20 mouse cellular contexts compared by ENCODE assay signal in genomic region chr7:92696395-92696794, GRCm38 (mm10). TPM values are rescaled to one million over a fixed set of nuclear protein-coding genes. Genes with fewer than 3 reads are reported as not detected.
DNase-seq lines count a peak whose midpoint lies in the region; ATAC-seq and TF ChIP-seq lines count a peak whose summit lies in the region.
"Had no signal": no experiment of that assay in that cellular context is flagged by ENCODE, and none has a peak within 500 bp of the region (broad histone marks: within the 10 kb centered on the region; RNA-seq: fewer than 3 reads in every experiment).

No protein-coding gene starts in this region.

- DNase-seq in hindbrain, postnatal 0 days (ENCODE audit: low spot score), result peak; percentile 22
- DNase-seq in midbrain, embryonic 14.5 days, result peak; percentile 1
- peak; percentile 44 for DNase-seq in kidney, adult 2 months
- DNase-seq in kidney, postnatal 36 days, result peak; percentile 10 to 18
- DNase-seq in gastrocnemius, postnatal 4 days (ENCODE audit: low spot score in 2 of 2), result no peak
- DNase-seq in thymus, adult 2 months, result no peak
- DNase-seq: adrenal gland, adult 8-10 months; cerebellum, postnatal 14 days; gastrocnemius, postnatal 36 days; liver, embryonic 13.5 days; thymus, postnatal 14 days had no signal

- no peaks in the 10 kb centered on the region for H3K9me3 ChIP-seq in hindbrain, postnatal 0 days (ENCODE audit: low read length)
- H3K9me3 ChIP-seq in hindbrain, embryonic 13.5 days, result no peaks in the 10 kb centered on the region
- no peaks in the 10 kb centered on the region for H3K9me3 ChIP-seq in midbrain, embryonic 14.5 days (ENCODE audit: control insufficient read depth, low read length)
- no peaks in the 10 kb centered on the region for H3K9me3 ChIP-seq in midbrain, embryonic 15.5 days
- H3K9me3 ChIP-seq: limb, embryonic 12.5 days; liver, embryonic 13.5 days; neural tube, embryonic 12.5 days had no signal

- no peak for TF ChIP-seq POLR2A in kidney, adult 2 months (IDR thresholded peaks at IDR 0.05; ENCODE audit: low read depth, low read length)
- TF ChIP-seq POLR2A in thymus, adult 2 months (IDR thresholded peaks at IDR 0.05; ENCODE audit: control insufficient read depth, extremely low read depth, insufficient read depth, low read length, poor library complexity), result no peak

- H3K4me2 ChIP-seq in hindbrain, postnatal 0 days (ENCODE audit: low read depth, low read length), result no peak overlapping the region
- H3K4me2 ChIP-seq in hindbrain, embryonic 13.5 days, result no peak overlapping the region
- H3K4me2 ChIP-seq in midbrain, embryonic 14.5 days (ENCODE audit: low read length), result no peak overlapping the region
- no peak overlapping the region for H3K4me2 ChIP-seq in midbrain, embryonic 15.5 days
- H3K4me2 ChIP-seq: limb, embryonic 12.5 days; liver, embryonic 13.5 days; neural tube, embryonic 12.5 days had no signal

- no peaks in the 10 kb centered on the region for H3K27me3 ChIP-seq in hindbrain, postnatal 0 days (ENCODE audit: insufficient read depth, low read length)
- no peaks in the 10 kb centered on the region for H3K27me3 ChIP-seq in hindbrain, embryonic 13.5 days
- no peaks in the 10 kb centered on the region for H3K27me3 ChIP-seq in midbrain, embryonic 14.5 days (ENCODE audit: control insufficient read depth, insufficient read depth, low read length)
- H3K27me3 ChIP-seq in midbrain, embryonic 15.5 days (replicated peaks), result no peaks in the 10 kb centered on the region
- H3K27me3 ChIP-seq in kidney, adult 2 months (replicated peaks; ENCODE audit: control insufficient read depth, insufficient read depth, low read length), result no peaks in the 10 kb centered on the region
- no peaks in the 10 kb centered on the region for H3K27me3 ChIP-seq in thymus, adult 2 months (ENCODE audit: control insufficient read depth, insufficient read depth, low read length)
- H3K27me3 ChIP-seq: liver, embryonic 13.5 days; neural tube, embryonic 12.5 days had no signal

- no peaks in the 10 kb centered on the region for H3K36me3 ChIP-seq in hindbrain, postnatal 0 days (ENCODE audit: insufficient read depth, low read length)
- H3K36me3 ChIP-seq in hindbrain, embryonic 13.5 days, result no peaks in the 10 kb centered on the region
- no peaks in the 10 kb centered on the region for H3K36me3 ChIP-seq in midbrain, embryonic 14.5 days (ENCODE audit: control insufficient read depth, insufficient read depth, low read length)
- H3K36me3 ChIP-seq in midbrain, embryonic 15.5 days (replicated peaks), result no peaks in the 10 kb centered on the region
- no peaks in the 10 kb centered on the region for H3K36me3 ChIP-seq in kidney, adult 2 months (ENCODE audit: control insufficient read depth, insufficient read depth, low read length)
- H3K36me3 ChIP-seq in thymus, adult 2 months (ENCODE audit: control insufficient read depth, insufficient read depth, low read length), result no peaks in the 10 kb centered on the region
- H3K36me3 ChIP-seq: limb, embryonic 12.5 days; liver, embryonic 13.5 days; neural tube, embryonic 12.5 days had no signal

- peak; percentile 86 for ATAC-seq in hindbrain, postnatal 0 days
- ATAC-seq in hindbrain, embryonic 13.5 days (ENCODE audit: low FRiP score), result no peak
- ATAC-seq in midbrain, embryonic 14.5 days (ENCODE audit: low FRiP score, low TSS enrichment), result no peak
- no peak for ATAC-seq in midbrain, embryonic 15.5 days (replicated peaks)
- ATAC-seq: forebrain, embryonic 16.5 days; inflammation-experienced regulatory T-cells, adult 6 months had no signal

- H3K4me1 ChIP-seq in hindbrain, postnatal 0 days (ENCODE audit: insufficient read depth, low read length), result no peaks in the 10 kb centered on the region
- H3K4me1 ChIP-seq in hindbrain, embryonic 13.5 days (replicated peaks), result 0 out of 2 replicates have a peak, but pooled peaks cover 3% of the 10 kb centered on the region
- no peaks in the 10 kb centered on the region for H3K4me1 ChIP-seq in midbrain, embryonic 14.5 days (ENCODE audit: control insufficient read depth, insufficient read depth, low read length)
- no peaks in the 10 kb centered on the region for H3K4me1 ChIP-seq in midbrain, embryonic 15.5 days
- no peaks in the 10 kb centered on the region for H3K4me1 ChIP-seq in kidney, adult 2 months (ENCODE audit: control insufficient read depth, insufficient read depth, low read length)
- no peaks in the 10 kb centered on the region for H3K4me1 ChIP-seq in thymus, adult 2 months (replicated peaks; ENCODE audit: control insufficient read depth, insufficient read depth, low read length)
- H3K4me1 ChIP-seq: limb, embryonic 12.5 days; liver, embryonic 13.5 days; neural tube, embryonic 12.5 days had no signal

- H3K4me3 ChIP-seq in hindbrain, postnatal 0 days (ENCODE audit: low read length), result no peak overlapping the region
- no peak overlapping the region for H3K4me3 ChIP-seq in hindbrain, embryonic 13.5 days
- H3K4me3 ChIP-seq in midbrain, embryonic 14.5 days (replicated peaks; ENCODE audit: low read depth, low read length), result no peak overlapping the region
- no peak overlapping the region for H3K4me3 ChIP-seq in midbrain, embryonic 15.5 days
- H3K4me3 ChIP-seq in kidney, adult 2 months (ENCODE audit: insufficient read depth, low read depth, low read length), result no peak overlapping the region
- H3K4me3 ChIP-seq in thymus, adult 2 months (ENCODE audit: control insufficient read depth, insufficient read depth, low read length), result no peak overlapping the region
- H3K4me3 ChIP-seq: erythroblast, embryonic 14.5 days; limb, embryonic 12.5 days; liver, embryonic 13.5 days; neural tube, embryonic 12.5 days had no signal

- no peak overlapping the region for H3K9ac ChIP-seq in hindbrain, postnatal 0 days (replicated peaks; ENCODE audit: low read length)
- no peak overlapping the region for H3K9ac ChIP-seq in hindbrain, embryonic 13.5 days
- no peak overlapping the region for H3K9ac ChIP-seq in midbrain, embryonic 14.5 days (replicated peaks; ENCODE audit: low read length)
- no peak overlapping the region for H3K9ac ChIP-seq in midbrain, embryonic 15.5 days
- H3K9ac ChIP-seq: limb, embryonic 12.5 days; liver, embryonic 13.5 days; neural tube, embryonic 12.5 days had no signal

- peak overlapping the region; percentile 11; the same call in 1 of the 2 replicates for H3K27ac ChIP-seq in hindbrain, postnatal 0 days
- H3K27ac ChIP-seq in hindbrain, embryonic 13.5 days, result no peak overlapping the region
- H3K27ac ChIP-seq in midbrain, embryonic 14.5 days (replicated peaks; ENCODE audit: low read depth, low read length), result no peak overlapping the region
- no peak overlapping the region for H3K27ac ChIP-seq in midbrain, embryonic 15.5 days
- no peak overlapping the region for H3K27ac ChIP-seq in kidney, adult 2 months (ENCODE audit: insufficient read depth, low read depth, low read length)
- no peak overlapping the region for H3K27ac ChIP-seq in thymus, adult 2 months (ENCODE audit: control insufficient read depth, insufficient read depth, low read length)
- H3K27ac ChIP-seq: limb, embryonic 12.5 days; liver, embryonic 13.5 days; neural tube, embryonic 12.5 days had no signal

- TF ChIP-seq CTCF in hindbrain, postnatal 0 days (IDR thresholded peaks at IDR 0.05; ENCODE audit: low read depth), result no peak
- TF ChIP-seq CTCF in kidney, adult 2 months (conservative IDR thresholded peaks at IDR 0.05; ENCODE audit: insufficient read depth, insufficient read length, low read depth, low read length), result no peak
- TF ChIP-seq CTCF in thymus, adult 2 months (IDR thresholded peaks at IDR 0.05; ENCODE audit: borderline replicate concordance, control insufficient read depth, extremely low read depth, insufficient read depth, low read length, poor library complexity), result no peak

- 51% methylated on average over 3 of the region's 3 CpGs for WGBS in hindbrain, postnatal 0 days
- WGBS in hindbrain, embryonic 13.5 days, result 41% methylated on average over 3 of the region's 3 CpGs
- 43% methylated on average over 3 of the region's 3 CpGs for WGBS in midbrain, embryonic 14.5 days
- WGBS in midbrain, embryonic 15.5 days, result 46% methylated on average over 3 of the region's 3 CpGs
- WGBS in kidney, adult 2 months, result 83% methylated on average over 3 of the region's 3 CpGs
- 97% methylated on average over 3 of the region's 3 CpGs for WGBS in thymus, adult 2 months

RNA-seq across cellular contexts. Expression of gene Pcf11, which starts 26.7 kb away (rescaled TPM):
- 31.3 and 35.2 TPM in 2 replicates for total RNA-seq in hindbrain, postnatal 0 days (2014; rRNA removed)
- polyA plus RNA-seq in hindbrain, postnatal 0 days (2015; fragmentation: Nextera tagmentation; extraction: Ambion mirVana), result 14.4 and 15.2 TPM in 2 replicates
- 22.2 and 23.1 TPM in 2 replicates for polyA plus RNA-seq in hindbrain, embryonic 13.5 days (2015; fragmentation: Nextera tagmentation; extraction: Ambion mirVana)
- polyA plus RNA-seq in midbrain, embryonic 14.5 days (2014; fragmentation: Nextera tagmentation; extraction: Ambion mirVana), result 19.9 and 23.4 TPM in 2 replicates
- 20.3 and 20.6 TPM in 2 replicates for polyA plus RNA-seq in midbrain, embryonic 15.5 days (2015; fragmentation: Nextera tagmentation; extraction: Ambion mirVana)
- 15.5 and 17.5 TPM in 2 replicates for polyA plus RNA-seq in kidney, adult 2 months (2012; rRNA removed)
- total RNA-seq in gastrocnemius, postnatal 4 days (2021), result 10 to 100 TPM; 32.7 to 42.0 TPM
- 37.5 and 42.7 TPM in 2 replicates for polyA plus RNA-seq in thymus, adult 2 months (2012; rRNA removed)

RNA-seq across cellular contexts. Expression of gene Rab30, which starts 45.0 kb away (rescaled TPM):
- total RNA-seq in hindbrain, postnatal 0 days (2014; rRNA removed), result 33.2 and 37.0 TPM in 2 replicates
- 17.8 and 21.8 TPM in 2 replicates for polyA plus RNA-seq in hindbrain, postnatal 0 days (2015; fragmentation: Nextera tagmentation; extraction: Ambion mirVana)
- polyA plus RNA-seq in hindbrain, embryonic 13.5 days (2015; fragmentation: Nextera tagmentation; extraction: Ambion mirVana), result 19.9 and 22.3 TPM in 2 replicates
- 28.1 and 40.2 TPM in 2 replicates for polyA plus RNA-seq in midbrain, embryonic 14.5 days (2014; fragmentation: Nextera tagmentation; extraction: Ambion mirVana)
- polyA plus RNA-seq in midbrain, embryonic 15.5 days (2015; fragmentation: Nextera tagmentation; extraction: Ambion mirVana), result 20.3 and 23.0 TPM in 2 replicates
- 1.0 and 1.3 TPM in 2 replicates for polyA plus RNA-seq in kidney, adult 2 months (2012; rRNA removed)
- 10 to 100 TPM; 10.0 to 12.8 TPM for total RNA-seq in gastrocnemius, postnatal 4 days (2021)
- polyA plus RNA-seq in thymus, adult 2 months (2012; rRNA removed), result 1.1 and 1.2 TPM in 2 replicates
- total RNA-seq: hematopoietic stem cell, adult 5-6 weeks had no signal

RNA-seq across cellular contexts. Expression of gene Ankrd42, which starts 59.5 kb away (rescaled TPM):
- 22.8 and 24.8 TPM in 2 replicates for total RNA-seq in hindbrain, postnatal 0 days (2014; rRNA removed)
- 20.6 and 20.8 TPM in 2 replicates for polyA plus RNA-seq in hindbrain, postnatal 0 days (2015; fragmentation: Nextera tagmentation; extraction: Ambion mirVana)
- 17.2 and 18.8 TPM in 2 replicates for polyA plus RNA-seq in hindbrain, embryonic 13.5 days (2015; fragmentation: Nextera tagmentation; extraction: Ambion mirVana)
- polyA plus RNA-seq in midbrain, embryonic 14.5 days (2014; fragmentation: Nextera tagmentation; extraction: Ambion mirVana), result 14.9 and 15.8 TPM in 2 replicates
- 25.8 and 26.8 TPM in 2 replicates for polyA plus RNA-seq in midbrain, embryonic 15.5 days (2015; fragmentation: Nextera tagmentation; extraction: Ambion mirVana)
- polyA plus RNA-seq in kidney, adult 2 months (2012; rRNA removed), result 2.3 TPM in 2 replicates
- 1 to 10 TPM; 2.0 to 2.2 TPM for total RNA-seq in gastrocnemius, postnatal 4 days (2021)
- polyA plus RNA-seq in thymus, adult 2 months (2012; rRNA removed), result 0.39 and 0.47 TPM in 2 replicates
- total RNA-seq: monocyte, adult 5-6 weeks had no signal
- polyA plus RNA-seq: inflammation-experienced regulatory T-cells, adult 6 months had no signal

Comparison
In these comparisons a context has a peak if more than half of its experiments do, and no peak if none do; other contexts are left out.
1. DNase-seq: peak in hindbrain, postnatal 0 days (single experiment), midbrain, embryonic 14.5 days (single experiment), kidney, adult 2 months (single experiment) and kidney, postnatal 36 days (2 of 2); none in gastrocnemius, postnatal 4 days (0 of 2) and thymus, adult 2 months (single experiment).